Mouse (Mus musculus) neutrophil, adult 59 days (primary cell): ENCODE data around the gene Nptx2. TPM values are rescaled to one million over a fixed set of nuclear protein-coding genes. Genes with fewer than 3 reads are reported as not detected.

Source experiments
- total RNA-seq, 2 experiments: library from RNA; stranded (reverse); gene quantifications; 1 replicate in 1 of 2; 2 replicates in 1 of 2; pipeline ENCODE4 v1.2.4; 2023

Gene Nptx2
- total RNA-seq, result not detected

GRCm38 (mm10) chr5:144545653-144546422 lies at the start of gene Nptx2:
Gene Nptx2, plus strand, starts transcription at chr5:144545902.

Other genes with a start within 250 kb of the Nptx2 start
- not detected for gene Baiap2l1, start 187.8 kb upstream of the Nptx2 start, total RNA-seq
- gene Tmem130, start 215.9 kb downstream of the Nptx2 start, total RNA-seq, result not detected
- 10 to 100 TPM; 90.0 to 98.7 TPM for gene Trrap, start 221.8 kb downstream of the Nptx2 start, total RNA-seq